13 mouse cellular contexts compared by ENCODE assay signal in genomic region chr17:42918810-42919209, GRCm38 (mm10).
"Had no signal": no experiment of that assay in that cellular context is flagged by ENCODE, and none has a peak within 500 bp of the region (broad histone marks: within the 10 kb centered on the region; RNA-seq: fewer than 3 reads in every experiment).

No protein-coding gene starts in this region.

- H3K4me3 ChIP-seq: limb, embryonic 15.5 days; liver, embryonic 12.5 days; lung, embryonic 15.5 days; neural tube, embryonic 12.5 days had no signal

- H3K4me1 ChIP-seq: limb, embryonic 15.5 days; liver, embryonic 12.5 days; lung, embryonic 15.5 days; neural tube, embryonic 12.5 days had no signal

- H3K27ac ChIP-seq: kidney, postnatal 0 days; limb, embryonic 15.5 days; liver, embryonic 12.5 days; lung, embryonic 15.5 days; neural tube, embryonic 12.5 days had no signal

- ATAC-seq: liver, embryonic 12.5 days had no signal

- H3K27me3 ChIP-seq: limb, embryonic 15.5 days; liver, embryonic 12.5 days; lung, embryonic 15.5 days; neural tube, embryonic 12.5 days had no signal

- H3K36me3 ChIP-seq: limb, embryonic 15.5 days; liver, embryonic 12.5 days; lung, embryonic 15.5 days; neural tube, embryonic 12.5 days had no signal

- H3K4me2 ChIP-seq: limb, embryonic 15.5 days; liver, embryonic 12.5 days; lung, embryonic 15.5 days; neural tube, embryonic 12.5 days had no signal

- DNase-seq: kidney, adult 11 months; kidney, adult 9 months; kidney, postnatal 36 days; layer of hippocampus, adult 9-11 months; lung, postnatal 14 days; midbrain, embryonic 14.5 days; thymus, adult 2 months; thymus, postnatal 25 days had no signal

- H3K9ac ChIP-seq: limb, embryonic 15.5 days; liver, embryonic 12.5 days; lung, embryonic 15.5 days; neural tube, embryonic 12.5 days had no signal

- H3K9me3 ChIP-seq: limb, embryonic 15.5 days; liver, embryonic 12.5 days; lung, embryonic 15.5 days; neural tube, embryonic 12.5 days had no signal
